Mouse (Mus musculus) embryonic fibroblast, embryonic 13.5 days (primary cell): ENCODE measurements around the gene Mbd3l2. TPM values are rescaled to one million over a fixed set of nuclear protein-coding genes. Genes with fewer than 3 reads are reported as not detected.
"Not testable (repeated sequence)": the region's sequence is repeated elsewhere in the genome, so short reads cannot be mapped to it uniquely, and the experiment has no call there.

Experiments used
- H3K27ac ChIP-seq: 2 replicates; pipeline ENCODE4 v1.5.1; 2012; ENCODE audit warnings: low read length, control low read depth, inconsistent platforms; ENCODE audit not compliant: insufficient read depth
- H3K4me1 ChIP-seq: 2 replicates; pipeline ENCODE4 v1.6.1; 2011; ENCODE audit warnings: low read length; ENCODE audit not compliant: control insufficient read depth, insufficient read depth
- H3K4me3 ChIP-seq: 2 replicates; pipeline ENCODE4 v1.5.1; 2011; ENCODE audit warnings: mild to moderate bottlenecking, control low read depth, low read length; ENCODE audit not compliant: insufficient read depth
- CTCF ChIP-seq: IDR thresholded peaks from 2 replicates; pipeline ENCODE4 v1.5.1; 2011; ENCODE audit warnings: mild to moderate bottlenecking, control low read depth, low read length, moderate library complexity, borderline replicate concordance; ENCODE audit not compliant: insufficient read depth
- POLR2A ChIP-seq: IDR thresholded peaks from 2 replicates; pipeline ENCODE4 v1.6.1; 2011; ENCODE audit warnings: low read depth, mild to moderate bottlenecking, control low read depth, low read length, moderate library complexity
- polyA plus RNA-seq: library from polyadenylated mRNA; stranded (reverse); fragments of >200 nt; gene quantifications from 2 replicates; pipeline ENCODE4 v1.2.4, GENCODE M21; 2011; ENCODE audit warnings: low read depth; ENCODE audit not compliant: missing spikeins, insufficient read length

Mbd3l2 gene
- not detected in 2 replicates for polyA plus RNA-seq

- H3K4me1 ChIP-seq, result no peaks in the 10 kb centered on the region
- H3K4me3 ChIP-seq, result no peak within 1 kb of the TSS
- H3K27ac ChIP-seq, result no peak within 1 kb of the TSS
- TF ChIP-seq CTCF (no peak), POLR2A (no peak)
These were observed at the start of gene Mbd3l2 for GRCm38 (mm10) chr9:18430354-18430753. Gene Mbd3l2 (plus strand): TSS chr9:18430654.

GRCm38 (mm10) chr9:18385782-18386181 is 44.7 kb upstream of the Mbd3l2 start:
- Histone ChIP-seq H3K4me1 (no peaks in the 10 kb centered on the region), H3K4me3 (no peak overlapping the region), H3K27ac (no peak overlapping the region)
- TF ChIP-seq CTCF (no peak), POLR2A (no peak)

- Histone ChIP-seq H3K4me3 (no peak overlapping the region), H3K4me1 (no peaks in the 10 kb centered on the region), H3K27ac (no peak overlapping the region)
- TF ChIP-seq POLR2A (no peak), CTCF (no peak)
These were observed 30.8 kb upstream of the Mbd3l2 start for GRCm38 (mm10) chr9:18399629-18400028.

- H3K27ac ChIP-seq, H3K4me1 ChIP-seq, H3K4me3 ChIP-seq: not testable (repeated sequence)
These were observed 27.6 kb upstream of the Mbd3l2 start, which contains the start of gene Naalad2 for GRCm38 (mm10) chr9:18402895-18403294. Gene Naalad2 (minus strand): TSS chr9:18402995.

GRCm38 (mm10) chr9:18404118-18404517 is 26.3 kb upstream of the Mbd3l2 start, which contains the start of gene Ubtfl1:
Gene Ubtfl1 (plus strand): TSS chr9:18404418.
- Histone ChIP-seq H3K4me1 (no peaks in the 10 kb centered on the region), H3K4me3 (no peak within 1 kb of the TSS), H3K27ac (no peak within 1 kb of the TSS)
- TF ChIP-seq POLR2A (no peak), CTCF (no peak)

GRCm38 (mm10) chr9:18412371-18412770 is 18.1 kb upstream of the Mbd3l2 start:
- not testable (repeated sequence) for H3K4me3 ChIP-seq, H3K27ac ChIP-seq, H3K4me1 ChIP-seq

DNA sequence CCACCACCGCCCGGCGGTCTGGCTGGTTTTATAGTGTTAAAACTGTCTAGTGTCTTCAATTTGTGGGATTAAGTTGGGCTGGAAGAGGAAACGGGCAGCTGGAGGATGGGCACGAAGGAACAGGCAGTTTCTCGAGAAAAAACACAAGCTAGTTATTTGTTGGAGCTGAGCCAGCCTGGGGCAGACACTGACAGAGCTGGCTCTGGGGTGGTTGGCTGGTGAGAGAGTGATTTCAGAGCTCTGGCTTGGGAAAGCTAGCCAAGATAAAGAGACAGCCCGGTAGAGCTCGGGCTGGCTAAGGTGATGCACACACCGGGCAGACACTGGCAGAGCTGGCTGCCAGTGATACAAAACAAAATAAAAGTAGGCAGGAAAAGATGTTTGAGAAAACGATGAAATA is 1.2 kb downstream of the Mbd3l2 start:
- H3K4me1 ChIP-seq, result no peaks in the 10 kb centered on the region
- H3K4me3 ChIP-seq, result no peak overlapping the region
- TF ChIP-seq CTCF (no peak), POLR2A (no peak)
- H3K27ac ChIP-seq, result no peak overlapping the region

DNA sequence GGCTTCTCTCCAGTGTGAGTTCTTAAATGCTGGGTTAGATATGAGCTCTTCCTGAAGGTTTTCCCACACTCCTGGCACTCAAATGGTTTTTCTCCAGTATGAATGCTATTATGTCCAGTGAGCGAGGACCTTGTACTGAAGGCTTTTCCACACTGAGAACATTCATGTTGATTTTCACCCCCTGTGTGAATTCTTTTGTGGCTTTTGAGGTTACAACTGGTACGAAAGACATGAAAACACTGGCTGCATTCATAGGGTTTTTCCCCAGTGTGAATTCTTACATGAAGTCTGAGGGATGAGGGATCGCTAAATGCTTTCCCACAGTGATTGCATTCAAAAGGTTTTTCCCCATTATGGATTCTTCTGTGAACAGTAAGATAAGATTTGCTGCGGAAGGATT is 26.1 kb downstream of the Mbd3l2 start:
- Histone ChIP-seq H3K4me1 (no peaks in the 10 kb centered on the region), H3K27ac (no peak overlapping the region), H3K4me3 (no peak overlapping the region)
- TF ChIP-seq POLR2A, result no peak
- TF ChIP-seq CTCF, result no peak

DNA sequence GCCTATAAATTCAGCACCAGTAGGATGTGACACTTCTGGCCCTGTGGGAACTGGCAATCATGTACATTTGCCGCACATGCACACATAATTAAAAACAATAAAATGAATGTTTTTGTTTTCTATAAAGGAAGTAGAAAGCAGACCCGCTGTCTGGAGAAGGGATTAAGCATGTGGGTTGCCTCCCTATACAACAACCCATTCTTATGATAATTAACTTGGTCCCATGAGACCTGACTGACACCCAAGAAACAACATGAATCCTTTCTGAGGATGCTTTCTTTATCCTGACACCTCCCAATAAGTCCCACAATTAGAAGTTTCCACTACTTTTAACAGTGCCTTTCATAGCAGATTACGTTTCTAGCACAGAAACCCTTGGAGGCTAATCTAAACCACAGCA is 36.9 kb downstream of the Mbd3l2 start:
- Histone ChIP-seq H3K27ac (no peak overlapping the region), H3K4me3 (no peak overlapping the region), H3K4me1 (no peaks in the 10 kb centered on the region)
- no peak for TF ChIP-seq CTCF
- no peak for TF ChIP-seq POLR2A

GRCm38 (mm10) chr9:18468005-18468404 is 37.6 kb downstream of the Mbd3l2 start:
- H3K27ac ChIP-seq, result no peak overlapping the region
- TF ChIP-seq CTCF (no peak), POLR2A (no peak)
- no peak overlapping the region for H3K4me3 ChIP-seq
- H3K4me1 ChIP-seq, result no peaks in the 10 kb centered on the region
